Mouse (Mus musculus) granulocyte monocyte progenitor cell, adult 5-6 weeks (primary cell): ENCODE data around the gene Ablim1. TPM values are rescaled to one million over a fixed set of nuclear protein-coding genes. Genes with fewer than 3 reads are reported as not detected.

Experiments
- ATAC-seq: replicated peaks from 2 replicates; pipeline ENCODE4 v1.8.0; 2016; ENCODE audit warnings: mild to moderate bottlenecking, moderate TSS enrichment, inconsistent platforms; ENCODE audit not compliant: poor library complexity, severe bottlenecking
- total RNA-seq, 2 experiments: library from RNA; stranded (forward) in 1 of 2; stranded (reverse) in 1 of 2; fragments of 200-712, 200-1000 nt in 1 of 2; fragments of >200 nt in 1 of 2; fragmentation: Nextera tagmentation in 1 of 2; gene quantifications; 2 replicates each; pipeline ENCODE4 v1.2.3; 2014 to 2017

The Ablim1 gene
- total RNA-seq, 2 experiments from 2014 or later, result 8.0 to 9.4 TPM

- ATAC-seq, result no peak
Measured at GRCm38 (mm10) chr19:57309980-57310379, 4.7 kb downstream of the Ablim1 start.

GRCm38 (mm10) chr19:57306601-57307000 lies 8.1 kb downstream of the Ablim1 start:
- ATAC-seq, result no peak

GRCm38 (mm10) chr19:57305972-57306371 lies 8.7 kb downstream of the Ablim1 start:
- no peak for ATAC-seq

DNA sequence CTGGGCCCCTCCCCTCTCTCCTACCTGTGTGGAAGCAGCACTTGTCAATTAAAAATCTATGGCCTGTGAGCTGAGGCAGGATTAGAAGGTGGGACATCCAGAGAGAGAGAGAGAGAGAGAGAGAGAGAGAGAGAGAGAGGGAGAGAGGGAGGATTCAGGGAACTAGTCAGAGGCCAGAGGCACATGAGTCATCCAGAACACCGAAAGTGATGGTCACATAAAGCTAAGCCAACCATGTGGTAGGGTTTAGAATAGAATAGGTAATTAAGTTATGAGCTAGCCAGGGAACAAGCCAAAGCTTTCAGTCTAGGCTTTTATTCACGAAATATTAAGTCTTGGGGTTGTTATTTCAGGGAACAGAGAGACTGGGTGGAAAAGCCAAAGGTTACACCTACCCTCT lies 10.1 kb downstream of the Ablim1 start:
- no peak for ATAC-seq

DNA sequence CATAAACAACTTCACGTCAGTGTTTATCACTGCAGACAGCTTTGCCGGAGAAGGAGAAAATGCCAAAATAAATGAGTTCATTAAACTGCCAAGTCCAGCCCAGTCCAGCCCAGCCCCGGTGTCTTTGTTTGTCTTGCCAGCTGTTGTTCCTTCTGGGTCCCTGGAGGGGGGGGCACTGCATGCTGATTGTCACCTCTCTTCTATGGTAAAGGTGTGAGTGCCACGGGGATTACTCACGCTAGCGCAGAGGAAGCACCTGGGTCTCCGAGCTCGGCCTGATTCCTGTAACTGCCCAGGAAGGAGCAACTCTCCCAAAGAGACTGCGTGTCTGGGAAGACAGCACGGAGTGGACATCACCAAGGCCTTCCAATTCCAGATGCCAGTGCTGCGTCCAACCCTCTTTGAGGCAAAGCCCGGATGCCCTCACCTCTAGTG lies 12.7 kb downstream of the Ablim1 start:
- no peak for ATAC-seq

DNA sequence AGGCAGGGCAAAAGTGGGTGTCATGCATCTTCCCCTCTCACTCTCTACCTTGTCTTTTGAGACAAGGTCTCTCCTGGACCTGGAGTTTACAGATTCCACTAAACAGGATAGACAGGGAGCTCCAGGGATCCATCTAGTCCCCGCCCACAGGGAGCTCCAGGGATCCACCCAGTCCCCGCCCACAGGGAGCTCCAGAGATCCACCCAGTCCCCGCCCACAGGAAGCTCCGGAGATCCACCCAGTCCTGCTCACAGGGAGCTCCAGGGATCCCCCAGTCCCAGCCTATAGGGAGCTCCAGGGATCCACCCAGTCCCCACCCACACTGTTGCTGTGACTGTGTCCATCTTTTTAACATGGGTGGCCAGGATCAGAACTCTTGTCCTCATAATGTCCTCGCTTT lies 16.7 kb downstream of the Ablim1 start:
- no peak for ATAC-seq

- no peak for ATAC-seq
Measured at GRCm38 (mm10) chr19:57297447-57297846, 17.3 kb downstream of the Ablim1 start.

DNA sequence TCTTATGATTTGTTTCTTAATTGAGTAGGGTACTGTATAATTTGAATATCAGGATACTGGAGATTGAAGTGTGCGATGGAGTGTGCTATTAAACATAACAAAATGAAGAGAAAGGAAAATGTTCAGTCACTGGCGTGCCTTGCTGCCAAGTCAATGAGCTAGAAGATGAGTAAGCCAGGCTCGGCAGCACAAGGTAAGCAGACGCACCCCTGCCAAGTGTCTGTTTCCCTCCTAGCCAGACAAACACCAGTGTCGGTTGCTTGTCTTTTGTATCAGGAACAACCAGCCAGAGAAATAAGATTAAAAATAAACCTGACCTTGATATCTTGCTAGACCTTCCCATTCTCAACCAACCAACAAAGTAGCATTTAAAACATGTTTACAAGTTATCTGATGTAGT lies 18.2 kb downstream of the Ablim1 start:
- no peak for ATAC-seq

GRCm38 (mm10) chr19:57295521-57295920 lies 19.2 kb downstream of the Ablim1 start:
- ATAC-seq, result no peak

DNA sequence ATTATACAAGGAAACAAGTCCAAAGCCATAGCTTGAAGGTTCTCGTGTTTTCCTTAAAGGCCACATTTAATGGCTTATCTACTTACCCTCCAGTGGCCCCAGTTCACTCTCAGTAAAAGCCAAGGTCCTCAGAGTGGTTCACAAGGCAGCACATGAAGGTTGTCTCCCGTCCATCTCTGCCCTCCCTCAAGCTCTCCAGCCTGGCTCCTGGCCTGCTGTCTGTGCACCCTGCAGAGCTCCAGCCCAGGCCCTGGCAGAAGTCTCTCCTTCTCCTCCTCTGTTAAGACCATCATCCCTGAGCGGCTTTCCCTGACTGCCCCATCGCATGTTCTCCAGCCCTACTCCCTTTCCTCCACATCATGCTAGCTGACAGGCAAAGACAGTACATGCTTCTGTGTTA lies 20.4 kb downstream of the Ablim1 start:
- no peak for ATAC-seq

GRCm38 (mm10) chr19:57293737-57294136 lies 21.0 kb downstream of the Ablim1 start:
- ATAC-seq, result no peak

DNA sequence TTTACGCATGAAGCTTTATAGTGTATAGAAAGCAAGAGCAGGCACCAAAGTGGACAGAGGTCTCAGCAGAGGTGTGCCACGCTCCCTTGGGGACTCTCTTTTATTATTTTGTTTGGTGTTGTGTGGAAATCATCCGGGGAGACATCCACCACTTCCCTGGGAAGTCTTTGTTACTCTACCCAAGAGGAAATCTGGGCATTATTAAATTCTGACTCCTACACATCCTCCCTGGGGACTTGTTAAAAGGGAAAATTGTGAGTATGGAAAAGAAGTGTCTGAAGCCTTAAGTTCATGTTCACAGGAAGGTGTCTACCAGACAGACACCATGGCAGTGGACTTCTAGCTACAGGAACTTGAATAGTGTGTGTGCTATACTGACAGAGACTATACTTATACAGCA lies 31.4 kb downstream of the Ablim1 start:
- no peak for ATAC-seq

DNA sequence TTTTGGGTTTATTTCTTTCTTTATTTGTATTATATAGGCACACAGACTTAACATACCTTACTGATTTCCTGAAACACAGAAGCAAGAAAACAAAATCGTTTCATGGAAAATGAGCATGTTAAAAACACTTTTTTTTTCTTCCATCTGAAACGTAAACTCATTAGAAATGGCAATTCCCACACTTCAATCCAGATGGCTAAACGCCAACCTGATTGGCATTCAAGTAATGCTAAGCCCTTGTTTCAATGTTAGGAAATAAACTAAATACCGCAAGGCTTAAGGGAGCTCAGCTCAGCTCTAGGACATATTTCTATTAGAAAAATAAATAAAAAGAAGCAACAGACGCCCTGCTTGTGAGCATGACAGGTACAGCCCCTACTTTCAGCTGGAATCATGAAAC lies 32.1 kb downstream of the Ablim1 start:
- ATAC-seq, result no peak

GRCm38 (mm10) chr19:57279666-57280065 lies 35.1 kb downstream of the Ablim1 start:
- ATAC-seq, result no peak

DNA sequence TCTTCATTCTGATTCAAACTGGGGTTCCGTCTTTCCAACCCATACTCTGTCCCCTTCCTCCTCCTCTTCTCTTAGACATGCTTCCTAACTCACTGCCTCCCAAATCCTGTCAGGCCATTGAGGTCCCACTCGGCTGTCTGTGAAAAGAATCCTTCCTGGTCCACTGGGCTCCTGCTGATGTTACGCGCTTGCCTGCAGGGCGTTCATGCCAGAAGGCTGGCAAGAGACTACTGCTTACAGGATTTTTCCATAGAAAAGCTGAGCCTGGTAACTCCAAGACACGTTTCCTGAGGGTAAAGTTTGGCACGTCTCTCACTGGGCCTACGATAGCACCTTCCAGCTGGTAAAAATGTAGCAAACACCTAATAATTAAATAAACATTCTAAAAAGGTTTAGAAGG lies 36.5 kb downstream of the Ablim1 start:
- ATAC-seq, result no peak

DNA sequence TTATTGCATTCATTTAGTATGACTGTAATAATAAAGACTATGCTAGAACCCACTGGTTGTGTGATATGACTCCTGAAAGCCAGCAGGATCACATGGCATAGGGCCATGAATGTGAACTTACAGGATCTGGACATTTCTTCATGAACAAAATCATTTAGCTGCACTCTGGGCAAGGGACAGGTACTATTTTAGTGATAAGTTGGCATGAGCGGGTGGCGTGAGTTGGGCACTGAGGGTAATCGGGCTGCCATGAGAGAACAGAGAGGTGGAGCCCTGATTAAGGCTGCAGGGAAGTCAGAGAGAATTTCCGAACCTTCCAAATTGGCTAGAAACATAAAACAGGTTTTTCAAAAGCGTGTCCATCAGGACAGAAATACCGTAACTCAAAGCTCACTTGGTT lies 37.7 kb downstream of the Ablim1 start:
- ATAC-seq, result no peak

- no peak for ATAC-seq
Measured at GRCm38 (mm10) chr19:57275166-57275953, 39.4 kb downstream of the Ablim1 start.

DNA sequence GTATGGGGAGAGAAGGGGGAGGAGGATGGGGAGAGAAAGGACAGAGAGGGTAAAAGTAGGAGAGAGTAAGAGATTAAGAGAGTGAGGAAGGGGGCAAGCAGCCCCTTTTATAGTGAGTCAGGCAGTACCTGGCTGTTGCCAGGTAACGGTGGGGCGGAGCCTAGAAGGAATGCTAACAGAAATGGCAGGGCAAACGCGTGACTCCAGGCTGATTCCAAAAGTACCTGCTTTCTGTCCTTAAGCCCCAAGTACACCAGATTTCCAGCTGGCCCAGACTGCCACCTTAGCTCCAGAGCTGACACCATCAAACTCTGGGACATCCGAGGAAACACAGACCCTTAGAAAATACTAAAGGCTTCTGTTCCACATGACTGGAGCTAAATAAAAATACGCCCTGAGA lies 40.0 kb downstream of the Ablim1 start:
- ATAC-seq, result no peak

DNA sequence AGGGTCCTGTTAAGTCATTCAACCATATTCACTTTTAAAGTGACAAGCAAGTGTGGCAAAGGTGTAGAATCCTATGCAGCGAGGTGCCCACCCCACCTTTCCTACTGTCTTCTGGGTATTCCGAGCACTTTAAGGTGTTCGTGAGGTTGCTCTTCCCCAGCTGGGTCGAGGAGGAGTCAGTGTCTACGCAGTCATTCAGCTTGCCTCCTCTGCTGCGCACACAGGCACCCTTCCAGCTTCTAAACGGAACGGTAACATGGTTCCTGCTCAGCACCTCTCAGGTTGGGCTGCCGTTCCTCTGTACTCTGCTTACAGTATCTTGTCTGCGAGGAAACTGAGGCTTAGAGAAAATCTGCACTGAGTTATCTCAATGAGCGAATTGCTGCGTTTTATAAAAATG lies 40.4 kb downstream of the Ablim1 start:
- ATAC-seq, result no peak

- ATAC-seq, result peak; percentile 82
Measured at GRCm38 (mm10) chr19:57272824-57273613, 41.7 kb downstream of the Ablim1 start.

DNA sequence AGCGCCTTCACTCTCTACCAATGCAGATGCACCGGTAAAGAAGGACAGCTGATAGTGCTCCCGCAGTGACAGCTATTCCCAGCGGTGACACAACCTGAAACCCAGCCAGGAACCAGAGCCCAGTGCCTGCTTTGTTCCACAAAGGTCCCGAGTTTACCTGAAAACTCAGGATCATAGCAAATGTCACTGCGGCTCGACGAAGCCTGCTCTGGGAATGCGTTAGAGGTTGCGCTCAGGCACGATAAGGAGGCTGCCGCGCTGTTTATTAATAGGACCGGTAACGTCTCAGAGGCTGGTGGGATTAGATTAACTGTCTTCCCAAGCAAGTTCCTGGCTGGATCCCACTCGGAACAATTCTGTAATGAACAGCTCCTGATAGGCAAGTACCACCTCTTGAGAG lies 43.0 kb downstream of the Ablim1 start:
- ATAC-seq, result no peak

DNA sequence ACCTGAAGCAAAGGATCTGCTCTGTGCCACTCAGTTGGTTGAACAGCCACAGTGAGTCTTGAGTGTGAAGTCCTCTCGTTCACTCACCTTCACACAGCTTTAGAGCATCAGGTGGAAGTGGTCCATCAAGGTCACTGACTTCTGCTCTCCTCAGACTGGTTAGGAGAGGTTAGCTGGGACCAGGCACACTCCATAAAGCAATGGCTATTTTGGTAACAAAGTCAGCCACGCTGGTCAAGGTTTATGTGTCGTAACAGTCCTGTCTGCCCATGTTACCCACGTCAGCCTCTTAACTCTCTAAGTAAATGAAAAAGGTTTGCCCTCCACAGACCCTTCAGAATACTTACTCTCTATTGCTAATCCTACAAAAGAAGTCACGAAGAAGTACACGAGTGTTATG lies 44.0 kb downstream of the Ablim1 start:
- ATAC-seq, result no peak
